Mouse (Mus musculus) liver, adult (tissue): ENCODE measurements around the gene Tgfa.

ENCODE experiments used
- GATA4 ChIP-seq: IDR thresholded peaks from 2 replicates; pipeline ENCODE4 v1.6.1; 2014; ENCODE audit warnings: mild to moderate bottlenecking, low read length; ENCODE audit not compliant: insufficient replicate concordance

Tgfa gene

GRCm38 (mm10) chr6:86176721-86177120, 18.3 kb upstream of the Tgfa start:
- TF ChIP-seq GATA4 = no peak

GRCm38 (mm10) chr6:86177331-86177982, 17.6 kb upstream of the Tgfa start:
- peak; percentile 96 for TF ChIP-seq GATA4

- no peak; the same call in 1 of the 2 replicates for TF ChIP-seq GATA4
These were observed 14.4 kb upstream of the Tgfa start for GRCm38 (mm10) chr6:86180617-86181016.

- TF ChIP-seq GATA4 = no peak
These were observed 13.0 kb upstream of the Tgfa start for GRCm38 (mm10) chr6:86182016-86182415.

GRCm38 (mm10) chr6:86182626-86183025, 12.4 kb upstream of the Tgfa start:
- peak; percentile 58; the same call in 1 of the 2 replicates for TF ChIP-seq GATA4

GRCm38 (mm10) chr6:86186106-86186955, 8.7 kb upstream of the Tgfa start:
- TF ChIP-seq GATA4 = no peak

GRCm38 (mm10) chr6:86188741-86189480, 6.1 kb upstream of the Tgfa start:
- no peak for TF ChIP-seq GATA4

GRCm38 (mm10) chr6:86190622-86191021, 4.4 kb upstream of the Tgfa start:
- no peak for TF ChIP-seq GATA4

- no peak for TF ChIP-seq GATA4
These were observed 2.0 kb upstream of the Tgfa start for GRCm38 (mm10) chr6:86192978-86193377.

GRCm38 (mm10) chr6:86193879-86194278, 1.1 kb upstream of the Tgfa start:
- no peak for TF ChIP-seq GATA4

GRCm38 (mm10) chr6:86196034-86196433, 1.0 kb downstream of the Tgfa start:
- TF ChIP-seq GATA4 = no peak

- TF ChIP-seq GATA4 = no peak
These were observed 2.3 kb downstream of the Tgfa start for GRCm38 (mm10) chr6:86197150-86197862.

- no peak for TF ChIP-seq GATA4
These were observed 5.9 kb downstream of the Tgfa start for GRCm38 (mm10) chr6:86200934-86201333.

- no peak for TF ChIP-seq GATA4
These were observed 8.1 kb downstream of the Tgfa start for GRCm38 (mm10) chr6:86203101-86203500.

- no peak for TF ChIP-seq GATA4
These were observed 11.0 kb downstream of the Tgfa start for GRCm38 (mm10) chr6:86206014-86206413.

- no peak for TF ChIP-seq GATA4
These were observed 12.0 kb downstream of the Tgfa start for GRCm38 (mm10) chr6:86206985-86207384.
